Mouse (Mus musculus): ENCODE measurements around the gene Fkbp1b. TPM values are rescaled to one million over a fixed set of nuclear protein-coding genes. Genes with fewer than 3 reads are reported as not detected.
"Not testable (repeated sequence)": the region's sequence is repeated elsewhere in the genome, so short reads cannot be mapped to it uniquely, and the experiment has no call there.

The Fkbp1b gene
- total and polyA plus RNA-seq, 2 experiments from 2014 or later = 0.34 to 6.2 TPM

DNA sequence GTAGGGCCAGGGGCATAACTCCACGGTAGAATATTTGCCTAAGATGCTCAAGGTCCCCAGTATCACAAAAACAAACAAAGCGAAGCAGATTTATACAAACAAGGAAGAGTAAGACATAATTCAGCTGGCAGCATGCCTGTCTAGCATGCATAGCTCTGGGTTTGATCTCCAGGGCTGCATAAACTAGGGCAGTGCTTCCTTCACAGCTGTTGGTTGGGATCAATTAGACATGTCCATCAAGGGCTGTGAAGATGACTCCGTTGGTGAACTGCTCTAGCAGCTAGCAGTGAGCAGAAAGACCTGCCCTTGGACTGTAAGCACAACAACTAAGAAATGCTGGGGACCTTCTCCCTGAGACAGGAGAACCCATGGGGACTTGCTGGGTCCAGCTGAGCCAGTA lies 29.7 kb downstream of the Fkbp1b start:
- whole genome bisulfite sequencing = 53% methylated on average over 3 of the region's 3 CpGs
- no peak overlapping the region for H3K27ac ChIP-seq (ENCODE audit: low read depth)
- TF ChIP-seq EP300 (IDR thresholded peaks at IDR 0.05; ENCODE audit: low read depth) (no peak), CTCF (IDR thresholded peaks at IDR 0.05; ENCODE audit: low read depth) (no peak)
- H3K36me3 ChIP-seq (replicated peaks; ENCODE audit: control insufficient read depth, insufficient read depth, low read length) = no peaks in the 10 kb centered on the region
- no peak overlapping the region for H3K4me2 ChIP-seq (ENCODE audit: low read depth, low read length)
- H3K9me3 ChIP-seq (replicated peaks; ENCODE audit: control insufficient read depth, low read length) = 0 out of 2 replicates have a peak, but pooled peaks cover 6% of the 10 kb centered on the region
- no peak for ATAC-seq (ENCODE audit: insufficient read depth, low read depth)
- DNase-seq (ENCODE audit: low spot score) = no peak
- H3K4me3 ChIP-seq (ENCODE audit: low read depth, low read length) = no peak overlapping the region
- H3K27me3 ChIP-seq (ENCODE audit: control insufficient read depth, insufficient read depth, low read length) = no peaks in the 10 kb centered on the region
- no peaks in the 10 kb centered on the region for H3K4me1 ChIP-seq (ENCODE audit: control insufficient read depth, insufficient read depth)
- H3K9ac ChIP-seq (replicated peaks; ENCODE audit: low read depth, low read length) = no peak overlapping the region

DNA sequence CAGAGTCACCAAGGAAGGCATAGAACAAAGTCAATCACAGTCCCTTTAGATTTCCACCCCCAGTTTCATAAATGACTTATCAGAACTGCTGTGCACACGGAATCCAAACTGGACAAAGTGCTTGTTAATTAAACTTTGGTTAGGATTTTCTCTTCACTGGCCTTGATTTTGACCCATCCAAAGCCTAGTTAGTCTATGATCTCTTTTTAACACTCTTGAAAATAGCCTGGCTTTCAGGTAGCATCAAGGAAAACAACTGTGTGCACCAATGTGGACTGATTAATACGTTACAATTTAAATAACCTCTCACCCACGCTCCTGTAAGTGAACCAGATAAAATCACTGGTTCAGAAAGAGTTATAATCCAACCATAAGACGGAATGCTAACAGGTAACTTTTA lies 30.4 kb downstream of the Fkbp1b start:
- TF ChIP-seq CTCF (IDR thresholded peaks at IDR 0.05; ENCODE audit: low read depth) (no peak), EP300 (IDR thresholded peaks at IDR 0.05; ENCODE audit: low read depth) (no peak)
- Histone ChIP-seq H3K4me2 (ENCODE audit: low read depth, low read length) (no peak overlapping the region), H3K9ac (replicated peaks; ENCODE audit: low read depth, low read length) (no peak overlapping the region), H3K9me3 (replicated peaks; ENCODE audit: control insufficient read depth, low read length) (0 out of 2 replicates have a peak, but pooled peaks cover 6% of the 10 kb centered on the region), H3K4me1 (ENCODE audit: control insufficient read depth, insufficient read depth) (no peaks in the 10 kb centered on the region), H3K36me3 (replicated peaks; ENCODE audit: control insufficient read depth, insufficient read depth, low read length) (no peaks in the 10 kb centered on the region), H3K27ac (ENCODE audit: low read depth) (no peak overlapping the region), H3K27me3 (ENCODE audit: control insufficient read depth, insufficient read depth, low read length) (no peaks in the 10 kb centered on the region), H3K4me3 (ENCODE audit: low read depth, low read length) (no peak overlapping the region)
- ATAC-seq (ENCODE audit: insufficient read depth, low read depth) (no peak), DNase-seq (ENCODE audit: low spot score) (no peak)
- 71% methylated on average over 4 of the region's 4 CpGs for WGBS

DNA sequence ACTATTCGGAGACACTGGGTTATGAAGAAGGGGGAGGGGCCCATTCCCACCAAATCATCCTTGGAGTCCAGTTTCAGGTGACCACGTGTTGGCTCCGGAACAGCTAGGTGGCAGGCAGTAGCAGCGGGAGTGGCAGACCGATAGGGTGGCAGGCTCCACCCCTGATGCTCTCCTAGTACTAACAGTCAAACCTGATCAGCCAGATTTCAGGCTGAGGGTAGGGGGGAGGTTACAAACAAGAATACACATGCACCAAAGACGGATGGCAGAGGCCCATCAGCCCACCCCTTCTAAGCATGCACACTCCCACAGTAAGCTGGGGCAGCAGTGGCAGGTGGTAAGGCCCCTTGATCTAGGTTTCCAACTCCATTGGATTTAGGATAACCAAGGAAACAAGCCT lies 43.9 kb downstream of the Fkbp1b start:
- WGBS = 69% methylated on average over 6 of the region's 6 CpGs
- DNase-seq (ENCODE audit: low spot score); H3K4me3 ChIP-seq (ENCODE audit: low read depth, low read length); H3K9me3 ChIP-seq (replicated peaks; ENCODE audit: control insufficient read depth, low read length); H3K9ac ChIP-seq (replicated peaks; ENCODE audit: low read depth, low read length); H3K27ac ChIP-seq (ENCODE audit: low read depth); H3K4me2 ChIP-seq (ENCODE audit: low read depth, low read length); H3K36me3 ChIP-seq (replicated peaks; ENCODE audit: control insufficient read depth, insufficient read depth, low read length); H3K4me1 ChIP-seq (ENCODE audit: control insufficient read depth, insufficient read depth); H3K27me3 ChIP-seq (ENCODE audit: control insufficient read depth, insufficient read depth, low read length); ATAC-seq (ENCODE audit: insufficient read depth, low read depth): not testable (repeated sequence)

DNA sequence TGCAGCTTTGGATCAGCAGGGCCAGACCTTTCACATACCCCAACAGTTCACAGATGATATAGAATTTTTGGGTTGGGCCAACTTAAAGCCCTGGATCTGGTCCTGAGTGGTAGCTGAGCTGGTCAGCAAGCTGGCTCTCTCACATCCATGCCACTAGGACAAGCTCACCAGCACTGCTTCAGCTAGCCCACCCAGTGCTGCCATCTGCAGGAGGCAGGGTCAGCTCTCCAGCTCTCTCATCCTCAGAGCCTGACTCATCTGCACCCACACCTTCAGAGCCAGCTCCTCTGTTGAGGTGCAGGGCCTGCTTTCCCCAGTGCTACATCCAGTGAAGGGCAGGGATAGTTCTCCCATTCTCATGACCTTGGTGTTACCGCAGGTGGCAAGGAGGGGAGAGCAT lies 47.7 kb downstream of the Fkbp1b start:
- H3K36me3 ChIP-seq (replicated peaks; ENCODE audit: control insufficient read depth, insufficient read depth, low read length) = no peaks in the 10 kb centered on the region
- H3K4me2 ChIP-seq (ENCODE audit: low read depth, low read length) = no peak overlapping the region
- DNase-seq (ENCODE audit: low spot score) (no peak), ATAC-seq (ENCODE audit: insufficient read depth, low read depth) (no peak)
- no peak overlapping the region for H3K27ac ChIP-seq (ENCODE audit: low read depth)
- H3K27me3 ChIP-seq (ENCODE audit: control insufficient read depth, insufficient read depth, low read length) = no peaks in the 10 kb centered on the region
- no peak overlapping the region for H3K9ac ChIP-seq (replicated peaks; ENCODE audit: low read depth, low read length)
- 60% methylated on average over 1 of the region's 1 CpGs for WGBS
- no peaks in the 10 kb centered on the region for H3K9me3 ChIP-seq (replicated peaks; ENCODE audit: control insufficient read depth, low read length)
- TF ChIP-seq EP300 (IDR thresholded peaks at IDR 0.05; ENCODE audit: low read depth) (no peak), CTCF (IDR thresholded peaks at IDR 0.05; ENCODE audit: low read depth) (peak; percentile 29)
- H3K4me3 ChIP-seq (ENCODE audit: low read depth, low read length) = no peak overlapping the region
- no peaks in the 10 kb centered on the region for H3K4me1 ChIP-seq (ENCODE audit: control insufficient read depth, insufficient read depth)

DNA sequence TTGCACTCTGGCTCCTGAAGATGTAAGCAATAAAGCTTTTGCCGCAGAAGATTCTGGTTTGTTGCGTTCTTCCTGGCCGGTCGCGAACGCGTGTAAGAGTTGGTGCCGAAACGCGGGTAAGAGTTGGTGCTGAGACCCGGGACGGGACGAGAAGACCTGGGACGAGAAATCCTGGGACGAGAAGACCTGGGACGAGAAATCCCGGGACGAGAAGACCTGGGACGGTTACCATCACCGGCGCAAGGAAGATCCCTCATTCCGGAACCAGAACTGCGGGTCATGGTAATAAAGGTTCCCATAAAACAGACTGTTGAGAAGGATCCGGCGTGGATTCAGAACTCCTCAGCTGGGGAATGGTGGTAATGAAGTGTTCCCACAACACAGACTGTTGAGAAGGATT lies 53.3 kb downstream of the Fkbp1b start:
- H3K4me3 ChIP-seq (ENCODE audit: low read depth, low read length); H3K27ac ChIP-seq (ENCODE audit: low read depth); H3K36me3 ChIP-seq (replicated peaks; ENCODE audit: control insufficient read depth, insufficient read depth, low read length); H3K4me1 ChIP-seq (ENCODE audit: control insufficient read depth, insufficient read depth); H3K9me3 ChIP-seq (replicated peaks; ENCODE audit: control insufficient read depth, low read length); H3K9ac ChIP-seq (replicated peaks; ENCODE audit: low read depth, low read length); DNase-seq (ENCODE audit: low spot score); H3K4me2 ChIP-seq (ENCODE audit: low read depth, low read length); H3K27me3 ChIP-seq (ENCODE audit: control insufficient read depth, insufficient read depth, low read length); ATAC-seq (ENCODE audit: insufficient read depth, low read depth): not testable (repeated sequence)
- 91% methylated on average over 25 of the region's 25 CpGs for WGBS

DNA sequence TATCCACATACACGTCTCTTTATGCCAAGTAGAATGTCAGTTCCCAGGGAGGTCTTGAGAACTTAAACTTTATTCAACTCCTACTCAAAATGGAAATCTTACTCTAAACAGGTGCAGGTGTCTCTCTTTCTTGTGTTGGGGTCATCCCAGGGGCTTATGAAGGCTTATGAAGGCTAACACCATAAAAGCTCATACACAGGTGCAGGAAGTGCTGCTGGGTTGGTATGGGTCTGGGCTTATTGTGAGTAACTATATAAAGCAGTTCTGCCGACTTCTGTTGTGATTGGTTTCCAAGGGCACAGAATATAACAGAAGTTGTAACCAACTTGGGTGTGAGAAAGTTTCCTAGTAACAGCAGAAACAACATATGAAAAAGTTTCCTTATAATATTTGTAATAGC lies 56.9 kb downstream of the Fkbp1b start:
- Histone ChIP-seq H3K27me3 (ENCODE audit: control insufficient read depth, insufficient read depth, low read length) (no peaks in the 10 kb centered on the region), H3K9me3 (replicated peaks; ENCODE audit: control insufficient read depth, low read length) (no peaks in the 10 kb centered on the region), H3K9ac (replicated peaks; ENCODE audit: low read depth, low read length) (no peak overlapping the region), H3K27ac (ENCODE audit: low read depth) (no peak overlapping the region), H3K4me2 (ENCODE audit: low read depth, low read length) (no peak overlapping the region), H3K4me1 (ENCODE audit: control insufficient read depth, insufficient read depth) (0 out of 2 replicates have a peak, but pooled peaks cover 3% of the 10 kb centered on the region), H3K4me3 (ENCODE audit: low read depth, low read length) (no peak overlapping the region), H3K36me3 (replicated peaks; ENCODE audit: control insufficient read depth, insufficient read depth, low read length) (no peaks in the 10 kb centered on the region)
- 60% methylated on average over 2 of the region's 2 CpGs for WGBS
- DNase-seq (ENCODE audit: low spot score) (no peak), ATAC-seq (ENCODE audit: insufficient read depth, low read depth) (no peak)
- TF ChIP-seq EP300 (IDR thresholded peaks at IDR 0.05; ENCODE audit: low read depth) = no peak
- TF ChIP-seq CTCF (IDR thresholded peaks at IDR 0.05; ENCODE audit: low read depth) = no peak

Measured in heart, postnatal 0 days (tissue).